Mouse (Mus musculus): ENCODE data around the gene Btla.

DNA sequence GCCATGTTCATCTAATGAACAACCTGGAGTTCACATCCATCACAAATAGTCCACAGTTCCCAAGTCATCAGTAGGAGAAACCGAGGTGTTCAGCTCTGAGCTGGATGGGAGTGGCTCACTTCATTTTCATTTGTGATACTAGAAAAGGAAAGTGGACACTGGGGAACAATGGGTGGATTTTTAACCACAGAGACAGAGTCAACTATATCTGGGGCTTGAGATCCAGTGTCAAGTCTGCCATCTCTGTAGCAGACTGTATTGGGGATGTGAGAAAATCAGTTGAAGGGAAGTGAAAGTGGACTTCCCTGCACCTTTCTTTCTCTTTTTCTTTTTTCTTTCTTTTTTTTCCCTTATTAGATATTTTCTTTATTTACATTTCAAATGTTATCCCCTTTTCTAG lies 2.9 kb downstream of the Btla start:
- TF ChIP-seq GATA1 (IDR thresholded peaks at IDR 0.05; ENCODE audit: low read length) (no peak), TAL1 (IDR thresholded peaks at IDR 0.05; ENCODE audit: low read length) (no peak)
